Mouse (Mus musculus) CH12.LX (cell line): ENCODE data around the gene March6. TPM values are rescaled to one million over a fixed set of nuclear protein-coding genes. Genes with fewer than 3 reads are reported as not detected.

Experiments used
- DNase-seq: peaks from one replicate; pipeline ENCODE4 v3.0.0-alpha.2; 2013; ENCODE audit errors: extremely low read depth
- H3K27ac ChIP-seq: 2 replicates; pipeline ENCODE4 v1.5.1; 2012; ENCODE audit warnings: low read depth, mild to moderate bottlenecking, control low read depth, moderate library complexity; ENCODE audit not compliant: insufficient read depth
- H3K27me3 ChIP-seq: replicated peaks from 2 replicates; pipeline ENCODE3; 2012; ENCODE audit warnings: inconsistent platforms
- H3K36me3 ChIP-seq, 2 experiments: replicated peaks in 1 of 2; 2 replicates each; pipeline versions ENCODE3 to v1.6.1; 2012; ENCODE audit warnings: inconsistent platforms in 1 of 2, low read length in 1 of 2, mild to moderate bottlenecking in 1 of 2, mixed read lengths in 1 of 2, moderate library complexity in 1 of 2; ENCODE audit not compliant: control insufficient read depth in 1 of 2, insufficient read depth in 1 of 2
- H3K4me1 ChIP-seq, 2 experiments: 2 replicates each; pipeline ENCODE4 v1.6.1; 2012; ENCODE audit warnings: inconsistent platforms in 1 of 2, moderate library complexity in 1 of 2; ENCODE audit not compliant: insufficient read depth in 2 of 2, control insufficient read depth in 1 of 2
- H3K4me2 ChIP-seq: 2 replicates; pipeline ENCODE4 v1.6.1; 2012; ENCODE audit warnings: low read depth, mild to moderate bottlenecking, control low read depth; ENCODE audit not compliant: poor library complexity, insufficient read depth, severe bottlenecking
- H3K4me3 ChIP-seq, 3 experiments: fragments of 150-350 bp in 1 of 3; sonication (generic) in 1 of 3; replicated peaks in 1 of 3; 2 replicates each; pipeline versions ENCODE3 to v1.5.1; 2011 to 2012; ENCODE audit warnings: low read depth in 2 of 3, low read length in 2 of 3, mild to moderate bottlenecking in 2 of 3, moderate library complexity in 2 of 3, control low read depth in 1 of 3, improper control_type of control experiment in 1 of 3, inconsistent platforms in 1 of 3, mixed read lengths in 1 of 3; ENCODE audit not compliant: poor library complexity in 1 of 3
- H3K79me2 ChIP-seq: replicated peaks from 2 replicates; pipeline ENCODE4 v1.6.1; 2012; ENCODE audit warnings: mild to moderate bottlenecking, moderate library complexity; ENCODE audit not compliant: control insufficient read depth, poor library complexity, insufficient read depth, severe bottlenecking; ENCODE audit errors: extremely low read depth
- H3K9ac ChIP-seq: 2 replicates; pipeline ENCODE4 v1.6.1; 2012; ENCODE audit warnings: low read depth, mild to moderate bottlenecking, control low read depth, moderate library complexity; ENCODE audit not compliant: insufficient read depth
- H3K9me3 ChIP-seq: replicated peaks from 2 replicates; pipeline ENCODE3; 2012; ENCODE audit warnings: low read length, inconsistent platforms, mixed read lengths
- CHD1 ChIP-seq: IDR thresholded peaks from 2 replicates; pipeline ENCODE4 v1.6.1; 2012; ENCODE audit warnings: low read depth, low read length, improper control_type of control experiment, inconsistent platforms
- CHD2 ChIP-seq: IDR thresholded peaks from 2 replicates; pipeline ENCODE4 v1.6.1; 2011; ENCODE audit warnings: low read length, improper control_type of control experiment
- CTCF ChIP-seq, 2 experiments: IDR thresholded peaks in 1 of 2; conservative IDR thresholded peaks in 1 of 2; 2 replicates each; pipeline ENCODE4 v1.5.1; 2011 to 2012; ENCODE audit warnings: low read depth in 2 of 2, low read length in 2 of 2, improper control_type of control experiment in 1 of 2, inconsistent platforms in 1 of 2, mild to moderate bottlenecking in 1 of 2, moderate library complexity in 1 of 2
- ELF1 ChIP-seq: IDR thresholded peaks from 2 replicates; pipeline ENCODE4 v1.6.1; 2014; ENCODE audit warnings: low read depth, mild to moderate bottlenecking, inconsistent platforms, low read length, improper control_type of control experiment
- EP300 ChIP-seq: IDR thresholded peaks from 2 replicates; pipeline ENCODE4 v1.6.1; 2011; ENCODE audit warnings: low read length, improper control_type of control experiment
- ETS1 ChIP-seq: conservative IDR thresholded peaks from 2 replicates; pipeline ENCODE4 v1.6.1; 2012; ENCODE audit warnings: low read depth, mild to moderate bottlenecking, inconsistent platforms, low read length, improper control_type of control experiment, moderate library complexity
- HCFC1 ChIP-seq: IDR thresholded peaks from 2 replicates; pipeline ENCODE4 v1.6.1; 2012; ENCODE audit warnings: low read depth, mild to moderate bottlenecking, inconsistent platforms, low read length, improper control_type of control experiment
- IRF4 ChIP-seq: IDR thresholded peaks from 2 replicates; pipeline ENCODE4 v1.6.1; 2014; ENCODE audit warnings: low read depth, mild to moderate bottlenecking, inconsistent platforms, low read length, improper control_type of control experiment
- JUN ChIP-seq: IDR thresholded peaks from 2 replicates; pipeline ENCODE4 v1.6.1; 2011; ENCODE audit warnings: low read depth, mild to moderate bottlenecking, low read length, improper control_type of control experiment, moderate library complexity; ENCODE audit not compliant: insufficient read depth
- KAT2A ChIP-seq: IDR thresholded peaks from 2 replicates; pipeline ENCODE4 v1.6.1; 2012; ENCODE audit warnings: low read length, improper control_type of control experiment, inconsistent platforms; ENCODE audit not compliant: insufficient replicate concordance
- MAX ChIP-seq: IDR thresholded peaks from 2 replicates; pipeline ENCODE4 v1.6.1; 2011; ENCODE audit warnings: low read length, improper control_type of control experiment
- MAZ ChIP-seq: IDR thresholded peaks from 2 replicates; pipeline ENCODE4 v1.6.1; 2012; ENCODE audit warnings: low read depth, mild to moderate bottlenecking, inconsistent platforms, low read length, improper control_type of control experiment, moderate library complexity
- NELFE ChIP-seq: IDR thresholded peaks from 2 replicates; pipeline ENCODE4 v1.6.1; 2011; ENCODE audit warnings: low read depth, low read length, improper control_type of control experiment
- NRF1 ChIP-seq: IDR thresholded peaks from 2 replicates; pipeline ENCODE4 v1.6.1; 2014; ENCODE audit warnings: low read depth, mild to moderate bottlenecking, inconsistent platforms, low read length, improper control_type of control experiment, moderate library complexity
- PAX5 ChIP-seq: IDR thresholded peaks from 2 replicates; pipeline ENCODE4 v1.6.1; 2012; ENCODE audit warnings: low read length, inconsistent platforms, mixed read lengths
- POLR2A ChIP-seq: IDR thresholded peaks from 2 replicates; pipeline ENCODE4 v1.6.1; 2011; ENCODE audit warnings: low read depth, mild to moderate bottlenecking, improper control_type of control experiment, low read length
- POLR2AphosphoS2 ChIP-seq: IDR thresholded peaks from 2 replicates; pipeline ENCODE4 v1.6.1; 2011; ENCODE audit warnings: low read depth, low read length, improper control_type of control experiment
- TCF12 ChIP-seq: IDR thresholded peaks from 2 replicates; pipeline ENCODE4 v1.6.1; 2014; ENCODE audit warnings: low read depth, mild to moderate bottlenecking, inconsistent platforms, low read length, improper control_type of control experiment
- USF1 ChIP-seq: IDR thresholded peaks from 2 replicates; pipeline ENCODE4 v1.6.1; 2014; ENCODE audit warnings: low read depth, mild to moderate bottlenecking, inconsistent platforms, low read length, improper control_type of control experiment
- ZKSCAN1 ChIP-seq: IDR thresholded peaks from 2 replicates; pipeline ENCODE4 v1.6.1; 2012; ENCODE audit warnings: low read depth, inconsistent platforms, low read length, improper control_type of control experiment, borderline replicate concordance
- ZNF384 ChIP-seq: IDR thresholded peaks from 2 replicates; pipeline ENCODE4 v1.6.1; 2012; ENCODE audit warnings: low read depth, low read length, improper control_type of control experiment, inconsistent platforms
- dilution Hi-C: fragments of 300-500 bp; cut with MboI; formaldehyde crosslinking; loops from 2 replicates; pipeline ENCODE4 v1.14.3; 2020; ENCODE audit warnings: low sequenced_read_pairs; ENCODE audit not compliant: extremely low pct_unique_long_range_greater_than_20kb, extremely low pct_ligation_motif_present
- in situ Hi-C: fragments of 300-500 bp; cut with MboI; formaldehyde crosslinking; loops from 3 replicates; pipeline ENCODE4 v1.14.3; 2019; ENCODE audit warnings: low sequenced_read_pairs, low pct_ligation_motif_present, low pct_unique_long_range_greater_than_20kb, mixed read lengths
- polyA plus RNA-seq: library from polyadenylated mRNA; unstranded; fragments of >175 nt; gene quantifications from 2 replicates; pipeline ENCODE4 v1.2.1, GENCODE M21; 2012; ENCODE audit warnings: low read depth; ENCODE audit not compliant: insufficient read length
- total RNA-seq, 2 experiments: library from RNA; depleted of rRNA; stranded (reverse); fragments of 300-350 nt in 1 of 2; fragments of >200 nt in 1 of 2; gene quantifications; 2 replicates each; pipeline ENCODE4 v1.2.3; 2012 to 2014

The March6 gene
- total and polyA plus RNA-seq, 3 experiments = 18.3 to 41.4 (median 29.1) TPM

- no peak overlapping the region for H3K27ac ChIP-seq
- peaks cover 0 to 10% of the 10 kb centered on the region in 2 experiments; a peak in 1 of 4 replicates for H3K4me1 ChIP-seq
- no peak overlapping the region for H3K9ac ChIP-seq
- in situ Hi-C loops (no loop called here), dilution Hi-C loops (no loop called here)
- no peak overlapping the region for H3K4me3 ChIP-seq
- no peaks in the 10 kb centered on the region for H3K9me3 ChIP-seq
- no peaks in the 10 kb centered on the region for H3K79me2 ChIP-seq
- no peaks in the 10 kb centered on the region for H3K36me3 ChIP-seq
- no peak for DNase-seq
- TF ChIP-seq ELF1 = no peak
- H3K4me2 ChIP-seq = no peak overlapping the region
- H3K27me3 ChIP-seq = no peaks in the 10 kb centered on the region
Observed at GRCm38 (mm10) chr15:31567431-31567830, 36.6 kb upstream of the March6 start.

GRCm38 (mm10) chr15:31565786-31566185 lies 34.9 kb upstream of the March6 start:
- in situ Hi-C loops = no loop called here
- Histone ChIP-seq H3K27ac (no peak overlapping the region), H3K9me3 (no peaks in the 10 kb centered on the region), H3K79me2 (no peaks in the 10 kb centered on the region), H3K4me2 (no peak overlapping the region), H3K36me3 (no peaks in the 10 kb centered on the region), H3K27me3 (no peaks in the 10 kb centered on the region), H3K9ac (no peak overlapping the region), H3K4me3 (no peak overlapping the region), H3K4me1 (peaks cover 0 to 6% of the 10 kb centered on the region in 2 experiments; a peak in 1 of 4 replicates)
- dilution Hi-C loops = no loop called here
- no peak for DNase-seq
- TF ChIP-seq MAZ = no peak
- TF ChIP-seq ETS1 = no peak
- TF ChIP-seq ZNF384 = no peak
- no peak for TF ChIP-seq POLR2AphosphoS2
- TF ChIP-seq MAX = no peak
- TF ChIP-seq NRF1 = no peak
- no peak for TF ChIP-seq HCFC1
- TF ChIP-seq CTCF (conservative IDR thresholded peaks at IDR 0.05 in 1 of 2, IDR thresholded peaks at IDR 0.05 in 1 of 2; ENCODE audit: low read depth in 2 of 2, low read length in 2 of 2) = no peak
- TF ChIP-seq IRF4 = no peak

- Histone ChIP-seq H3K27me3 (no peaks in the 10 kb centered on the region), H3K4me1 (peaks cover 0 to 6% of the 10 kb centered on the region in 2 experiments; a peak in 1 of 4 replicates), H3K9me3 (no peaks in the 10 kb centered on the region), H3K36me3 (no peaks in the 10 kb centered on the region), H3K4me3 (no peak within 1 kb of the TSS), H3K4me2 (no peak within 1 kb of the TSS), H3K79me2 (no peaks in the 10 kb centered on the region), H3K9ac (no peak within 1 kb of the TSS), H3K27ac (no peak within 1 kb of the TSS)
- no peak for DNase-seq
- in situ Hi-C loops (no loop called here), dilution Hi-C loops (no loop called here)
- TF ChIP-seq ELF1 (no peak), POLR2A (no peak), CHD1 (no peak), NELFE (no peak), CHD2 (no peak), POLR2AphosphoS2 (no peak), USF1 (no peak), TCF12 (no peak), PAX5 (no peak), JUN (no peak), KAT2A (no peak), ZKSCAN1 (no peak), NRF1 (no peak), EP300 (no peak)
Observed at GRCm38 (mm10) chr15:31565184-31565583, 34.3 kb upstream of the March6 start, which contains the start of gene Cmbl. Gene Cmbl, plus strand, starts transcription at chr15:31565389.
